Mouse (Mus musculus): ENCODE data around the gene Gm26920. TPM values are rescaled to one million over a fixed set of nuclear protein-coding genes. Genes with fewer than 3 reads are reported as not detected.

The Gm26920 gene
- total RNA-seq, 2 experiments from 2014 or later, result not detected

Small RNAs within 50 kb of the gene (microRNA-seq; reads per million reads assigned to microRNA genes)
- 0 reads per million in 2 experiments for gene Gm23368

Other genes with a start within 250 kb of the Gm26920 start
- under 1 TPM; 0.62 to 0.87 TPM for gene Zfp940, start 236.7 kb downstream of the Gm26920 start, total RNA-seq (2021)
- 1 to 10 TPM; 3.3 to 3.9 TPM for gene Zfp420, start 230.4 kb downstream of the Gm26920 start, total RNA-seq (2021)
- gene Zfp27, start 183.8 kb downstream of the Gm26920 start, total RNA-seq (2021), result 1 to 10 TPM; 8.6 to 8.7 TPM
- 1 to 10 TPM; 4.2 to 7.5 TPM for gene Zfp383, start 182.2 kb downstream of the Gm26920 start, total RNA-seq (2021)
- 1 to 10 TPM; 4.3 to 6.8 TPM for gene Zfp74, start 136.3 kb downstream of the Gm26920 start, total RNA-seq (2021)
- 10 to 100 TPM; 24.0 to 31.6 TPM for gene Zfp568, start 106.5 kb downstream of the Gm26920 start, total RNA-seq (2021)
- 1 to 10 TPM; 2.0 to 2.9 TPM for gene Zfp14, start 39.0 kb downstream of the Gm26920 start, total RNA-seq (2021)
- 1 to 10 TPM; 3.0 to 3.1 TPM for gene Zfp82, start 17.5 kb downstream of the Gm26920 start, total RNA-seq (2021)
- gene Zfp566, start 117 bp upstream of the Gm26920 start, total RNA-seq (2021), result 1 to 10 TPM; 1.4 to 1.9 TPM
- gene Zfp260, start 4.4 kb upstream of the Gm26920 start, total RNA-seq (2021), result 10 to 100 TPM; 26.9 to 38.9 TPM
- 1 to 10 TPM; 2.1 to 2.5 TPM for gene Zfp382, start 31.5 kb upstream of the Gm26920 start, total RNA-seq (2021)
- 10 to 100 TPM; 27.8 to 30.9 TPM for gene Zfp146, start 79.3 kb upstream of the Gm26920 start, total RNA-seq (2021)
- gene Cox7a1, start 93.7 kb upstream of the Gm26920 start, total RNA-seq (2021), result 1,000 to 10,000 TPM; 2,821 to 3,018 TPM
- gene Capns1, start 108.4 kb upstream of the Gm26920 start, total RNA-seq (2021), result 100 to 1,000 TPM; 277 to 293 TPM
- 10 to 100 TPM; 51.1 to 53.7 TPM for gene Polr2i, start 141.5 kb upstream of the Gm26920 start, total RNA-seq (2021)
- gene Tbcb, start 141.9 kb upstream of the Gm26920 start, total RNA-seq (2021), result 10 to 100 TPM; 57.8 to 68.2 TPM
- gene Ovol3, start 145.3 kb upstream of the Gm26920 start, total RNA-seq (2021), result not detected
- gene Thap8, start 189.7 kb upstream of the Gm26920 start, total RNA-seq (2021), result not detected
- under 1 TPM; 0.57 to 0.80 TPM for gene Wdr62, start 190.0 kb upstream of the Gm26920 start, total RNA-seq (2021)
- gene Clip3, start 201.3 kb upstream of the Gm26920 start, total RNA-seq (2021), result 1 to 10 TPM; 5.7 TPM
- 10 to 100 TPM; 26.2 to 27.8 TPM for gene Alkbh6, start 218.3 kb upstream of the Gm26920 start, total RNA-seq (2021)
- gene Syne4, start 224.4 kb upstream of the Gm26920 start, total RNA-seq (2021), result 1 to 10 TPM in 1 of 2 experiments, under 1 TPM in 1; 0.72 to 2.0 TPM
- gene E130208F15Rik, start 231.3 kb upstream of the Gm26920 start, total RNA-seq (2021), result 1 to 10 TPM in 1 of 2 experiments, under 1 TPM in 1; 0.45 to 1.1 TPM
- 10 to 100 TPM; 13.3 to 13.5 TPM for gene Sdhaf1, start 233.5 kb upstream of the Gm26920 start, total RNA-seq (2021)